Mouse (Mus musculus): ENCODE results near the gene Fam234a.
A peak's percentile ranks its signal among the peaks of the same experiment; 100 is the strongest.
"Not testable (repeated sequence)": the region's sequence is repeated elsewhere in the genome, so short reads cannot be mapped to it uniquely, and the experiment has no call there.

Gene Fam234a

DNA sequence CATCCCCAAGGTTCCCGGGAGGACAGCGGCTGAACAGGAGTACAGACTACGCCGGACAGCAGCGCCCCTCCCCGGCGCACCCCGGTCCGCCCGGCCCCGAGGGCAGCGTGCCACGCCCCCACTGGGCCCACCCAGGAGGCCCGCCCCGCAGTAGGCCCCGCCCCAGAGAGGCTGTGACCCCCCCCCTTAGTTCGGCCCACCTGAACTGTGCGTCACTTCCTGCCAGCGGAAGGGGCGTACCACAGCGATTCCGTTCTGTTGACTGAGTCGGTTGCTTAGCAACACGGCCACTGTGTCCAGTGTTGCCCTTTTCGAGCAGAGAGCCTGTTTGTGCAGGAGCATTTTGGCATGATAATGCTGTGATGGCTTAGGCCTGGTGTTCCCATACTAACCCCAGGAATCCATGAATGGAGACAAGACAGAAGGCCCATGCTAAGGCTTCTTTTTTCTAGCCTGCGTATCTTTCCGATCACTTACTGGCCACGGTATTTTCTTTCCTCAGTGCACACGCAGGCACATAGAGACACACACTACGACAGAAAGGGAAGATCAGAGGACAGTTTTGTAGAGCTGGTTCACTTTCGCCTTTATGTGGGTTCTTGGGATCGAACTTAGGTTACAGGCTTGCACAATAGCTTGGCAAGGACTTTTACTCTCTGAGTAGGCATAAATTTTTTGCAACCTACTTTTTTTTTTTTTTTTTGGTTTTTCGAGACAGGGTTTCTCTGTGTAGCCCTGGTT, at the start of gene Fam234a:
TSS of gene Fam234a (minus strand) at position 142 of the 741 bp plus-strand sequence.
- peak; percentile 96 to 98 for DNase-seq (ENCODE audit: inconsistent age in 2 of 2, low spot score in 1 of 2)

DNA sequence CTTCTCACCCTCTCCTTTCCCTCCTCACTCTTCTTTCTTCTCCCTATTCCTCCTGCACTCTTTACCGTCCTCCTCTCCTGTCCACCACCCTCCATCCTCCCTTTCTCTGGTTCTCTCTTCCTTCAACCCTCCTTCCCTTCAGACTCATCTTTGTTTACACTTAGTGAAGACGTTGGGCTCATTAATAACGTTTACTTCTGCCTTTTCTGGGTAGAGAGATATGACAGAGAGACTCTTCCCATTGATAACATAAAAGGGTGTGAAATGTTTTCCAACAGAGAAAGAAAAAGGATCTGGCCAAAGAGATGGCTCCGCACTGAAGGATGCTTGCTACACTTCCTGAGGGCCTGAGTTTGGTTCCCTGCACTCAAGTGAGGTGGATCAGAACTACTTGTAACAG, 45.4 kb upstream of the Fam234a start:
- no peak for DNase-seq (ENCODE audit: inconsistent age in 2 of 2, low spot score in 1 of 2)

DNA sequence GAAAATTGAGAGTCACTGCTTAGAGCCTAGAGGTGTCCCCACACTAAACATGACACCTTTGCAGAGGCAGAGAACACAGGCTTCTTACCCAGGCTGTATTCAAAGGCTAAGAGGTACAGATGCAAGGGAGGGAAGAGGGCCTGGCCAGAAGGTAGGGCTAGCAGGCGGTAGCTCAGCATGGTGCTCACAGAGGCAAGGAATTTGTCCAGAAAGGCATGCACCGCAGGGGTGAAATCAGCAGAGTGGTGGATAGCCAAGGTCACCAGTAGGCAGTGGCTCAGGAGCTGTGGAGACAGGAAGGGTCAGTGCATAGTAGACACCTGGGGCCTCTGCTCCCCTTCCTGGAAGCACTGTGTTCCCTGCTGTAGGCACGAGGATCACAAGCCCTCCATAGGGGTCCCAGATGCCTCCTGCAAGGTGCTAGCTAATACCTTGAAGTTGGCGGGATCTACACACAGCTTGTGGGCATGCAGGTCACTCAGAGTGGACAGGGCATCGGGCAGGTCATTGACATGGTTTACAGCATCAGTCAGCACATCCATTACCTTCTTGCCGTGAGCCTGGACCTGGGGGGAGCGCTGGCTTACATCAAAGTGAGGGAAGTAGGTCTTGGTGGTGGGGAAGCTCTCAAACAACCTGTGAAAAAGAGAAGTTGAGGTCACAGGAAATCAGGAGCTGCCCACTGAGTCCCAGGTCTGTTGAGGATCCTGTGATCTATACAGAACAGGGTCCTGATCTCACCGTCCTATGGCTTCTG, 42.3 kb upstream of the Fam234a start:
- no peak for DNase-seq (ENCODE audit: inconsistent age in 2 of 2, low spot score in 1 of 2)

DNA sequence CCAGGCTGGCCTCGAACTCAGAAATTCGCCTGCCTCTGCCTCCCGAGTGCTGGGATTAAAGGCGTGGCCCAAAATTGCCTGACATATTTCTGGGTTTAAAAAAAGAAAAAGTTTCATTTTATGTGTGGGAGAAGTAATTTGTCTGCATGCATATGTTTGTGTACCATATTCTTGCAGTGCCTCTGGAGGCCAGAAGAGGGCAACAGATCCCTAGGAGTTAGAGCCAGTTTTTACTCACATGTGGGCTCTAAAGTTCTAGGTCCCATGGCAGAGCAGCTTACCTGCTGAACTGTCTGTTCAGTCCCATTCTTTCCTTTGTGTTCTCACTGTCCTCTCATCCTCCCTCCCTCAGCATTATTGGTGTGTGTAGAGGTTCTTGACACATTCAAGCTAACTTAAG, 32.7 kb upstream of the Fam234a start:
- DNase-seq (ENCODE audit: inconsistent age in 2 of 2, low spot score in 1 of 2): peak in 1 of 2 experiments; percentile 68

DNA sequence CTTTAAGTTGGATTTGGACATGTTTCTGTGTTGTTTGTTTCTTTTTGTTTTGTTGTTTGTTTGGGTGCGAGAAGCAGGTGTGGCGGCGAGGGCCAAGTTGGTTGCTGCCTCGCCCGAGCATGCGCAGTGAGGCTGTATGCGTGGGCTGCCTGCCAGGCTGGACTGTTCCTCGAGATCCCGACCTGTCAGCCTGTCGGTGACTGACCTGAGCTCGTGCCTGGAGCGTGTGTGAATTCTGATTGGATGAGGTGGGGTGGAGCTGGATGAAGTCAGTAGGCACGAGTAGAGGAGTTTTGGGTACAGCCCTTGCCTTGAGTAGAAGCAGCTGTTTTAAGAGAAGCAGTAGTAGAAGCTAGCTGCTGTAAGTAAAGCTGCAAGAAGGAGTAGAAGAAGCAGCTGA, 31.9 kb upstream of the Fam234a start:
- DNase-seq (ENCODE audit: inconsistent age in 2 of 2, low spot score in 1 of 2): no peak

DNA sequence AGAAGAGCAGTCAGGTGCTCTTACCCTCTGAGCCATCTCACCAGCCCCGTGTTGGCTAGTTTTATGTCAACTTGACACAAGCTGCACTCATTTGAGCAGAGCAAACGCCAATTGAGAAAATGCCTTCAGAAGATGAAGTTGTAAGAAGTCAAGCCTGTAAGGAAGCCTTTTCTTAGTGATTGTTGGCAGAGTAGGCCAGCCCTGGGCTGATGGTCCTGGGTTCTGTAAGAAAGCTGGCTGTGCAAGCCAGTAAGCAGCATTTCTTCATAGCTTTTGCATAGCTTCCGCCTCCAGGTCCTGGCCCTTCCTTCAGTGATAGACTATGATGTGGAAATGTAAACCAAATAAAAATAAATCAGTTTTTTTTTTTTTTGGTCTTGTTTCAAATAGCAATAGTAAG, 28.5 kb upstream of the Fam234a start:
- no peak for DNase-seq (ENCODE audit: inconsistent age in 2 of 2, low spot score in 1 of 2)

DNA sequence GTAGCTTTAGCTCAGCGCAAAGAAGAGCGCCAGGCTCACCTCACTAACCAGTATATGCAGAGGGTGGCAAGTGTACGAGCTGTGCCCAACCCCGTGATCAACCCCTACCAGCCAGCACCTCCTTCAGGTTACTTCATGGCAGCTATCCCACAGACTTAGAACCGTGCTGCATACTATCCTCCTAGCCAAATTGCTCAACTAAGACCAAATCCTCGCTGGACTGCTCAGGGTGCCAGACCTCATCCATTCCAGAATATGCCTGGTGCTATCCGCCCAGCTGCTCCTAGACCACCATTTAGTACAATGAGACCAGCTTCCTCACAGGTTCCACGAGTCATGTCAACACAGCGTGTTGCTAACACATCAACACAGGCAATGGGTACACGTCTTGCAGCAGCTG, 25.5 kb upstream of the Fam234a start:
- not testable (repeated sequence) for DNase-seq (ENCODE audit: inconsistent age in 2 of 2, low spot score in 1 of 2)

DNA sequence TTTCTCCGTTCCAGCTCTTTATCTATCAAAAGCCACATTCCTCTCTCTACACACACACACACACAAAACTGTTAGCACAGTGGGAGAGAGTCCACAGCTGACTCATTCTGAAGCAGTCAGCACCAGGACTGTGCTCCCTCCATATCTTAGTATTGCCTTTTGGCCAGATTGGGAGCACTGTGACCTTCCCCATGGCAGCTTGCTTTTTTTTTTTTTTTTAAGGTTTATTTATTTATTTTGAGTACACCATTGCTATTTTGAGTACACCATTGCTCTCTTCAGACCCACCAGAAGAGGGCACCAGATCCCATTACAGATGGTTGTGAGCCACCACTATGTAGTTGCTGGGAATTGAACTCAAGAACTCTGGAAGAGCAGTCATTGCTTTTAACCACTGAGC, 24.8 kb upstream of the Fam234a start:
- peak; percentile 32 to 57 for DNase-seq (ENCODE audit: inconsistent age in 2 of 2, low spot score in 1 of 2)

DNA sequence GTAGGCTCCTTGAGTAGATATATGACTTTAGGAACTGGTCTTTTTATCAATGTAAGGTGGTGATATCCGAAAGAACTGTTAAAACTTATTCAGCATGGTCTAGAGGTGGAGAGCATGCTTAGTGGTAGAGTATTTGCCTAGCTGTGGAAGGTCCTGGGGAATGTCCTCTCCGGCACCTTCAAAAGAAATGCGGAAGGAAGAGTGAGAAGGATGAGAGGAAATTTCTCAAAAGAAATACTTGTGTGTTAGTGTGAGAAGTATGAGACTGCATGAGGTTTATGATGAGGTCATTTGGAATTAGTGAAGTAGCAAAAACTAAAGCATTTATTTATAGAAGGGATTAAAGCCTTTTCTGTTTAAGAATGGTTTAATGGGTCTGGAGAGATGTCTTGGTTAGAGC, 18.3 kb upstream of the Fam234a start:
- DNase-seq (ENCODE audit: inconsistent age in 2 of 2, low spot score in 1 of 2): no peak

DNA sequence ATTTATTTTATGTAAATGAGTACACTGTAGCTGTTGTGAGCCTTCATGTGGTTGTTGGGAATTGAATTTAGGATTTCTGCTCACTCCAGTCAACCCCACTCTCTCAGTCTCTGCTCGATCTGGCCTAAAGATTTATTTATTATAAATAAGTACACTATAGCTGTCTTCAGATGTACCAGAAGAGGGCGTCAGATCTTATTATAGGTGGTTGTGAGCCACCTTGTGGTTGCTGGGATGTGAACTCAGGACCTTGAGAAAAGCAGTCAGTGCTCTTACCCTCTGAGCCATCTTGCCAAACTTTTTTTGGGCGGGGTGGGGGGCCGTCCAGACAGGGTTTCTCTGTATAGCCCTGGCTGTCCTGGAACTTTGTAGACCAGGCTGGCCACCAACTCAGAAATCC, 17.8 kb upstream of the Fam234a start:
- DNase-seq (ENCODE audit: inconsistent age in 2 of 2, low spot score in 1 of 2): no peak

DNA sequence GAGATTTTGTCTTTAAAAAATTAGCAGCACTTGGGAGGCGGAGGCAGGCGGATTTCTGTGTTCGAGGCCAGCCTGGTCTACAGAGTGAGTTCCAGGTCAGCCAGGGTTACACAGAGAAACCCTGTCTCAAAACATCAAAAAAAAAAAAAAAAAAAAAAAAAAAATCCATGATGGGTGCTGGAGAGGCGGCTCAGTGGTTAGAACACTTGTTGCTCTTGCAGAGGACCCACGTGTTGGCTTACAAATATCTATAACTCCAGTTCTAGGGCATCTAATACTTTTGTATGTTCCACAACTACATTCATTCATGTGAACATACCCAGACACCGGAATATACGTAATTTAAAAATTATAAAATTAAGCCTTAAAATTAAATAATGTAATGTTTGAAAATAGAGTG, 11.3 kb upstream of the Fam234a start:
- no peak for DNase-seq (ENCODE audit: inconsistent age in 2 of 2, low spot score in 1 of 2)

DNA sequence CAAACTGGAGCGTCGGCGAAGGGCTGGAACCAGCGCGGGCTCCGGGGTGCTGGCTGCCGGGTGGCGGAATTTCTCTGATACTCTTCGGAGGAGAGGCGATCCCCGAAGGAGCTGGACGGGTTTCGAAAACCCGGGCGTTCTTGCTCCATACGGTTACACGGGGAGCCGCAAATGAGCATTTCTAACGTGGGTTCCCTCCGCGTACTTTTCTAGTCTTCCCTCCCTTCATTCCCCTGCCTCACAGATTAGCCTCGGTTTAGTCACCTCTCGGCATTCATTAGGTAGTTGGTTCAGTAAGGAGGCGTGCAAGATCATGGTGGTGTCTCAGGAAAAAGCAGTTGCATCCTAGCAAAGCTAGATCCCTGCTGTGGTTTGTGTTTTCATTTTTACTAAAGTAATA, 9.4 kb upstream of the Fam234a start:
- no peak for DNase-seq (ENCODE audit: inconsistent age in 2 of 2, low spot score in 1 of 2)

DNA sequence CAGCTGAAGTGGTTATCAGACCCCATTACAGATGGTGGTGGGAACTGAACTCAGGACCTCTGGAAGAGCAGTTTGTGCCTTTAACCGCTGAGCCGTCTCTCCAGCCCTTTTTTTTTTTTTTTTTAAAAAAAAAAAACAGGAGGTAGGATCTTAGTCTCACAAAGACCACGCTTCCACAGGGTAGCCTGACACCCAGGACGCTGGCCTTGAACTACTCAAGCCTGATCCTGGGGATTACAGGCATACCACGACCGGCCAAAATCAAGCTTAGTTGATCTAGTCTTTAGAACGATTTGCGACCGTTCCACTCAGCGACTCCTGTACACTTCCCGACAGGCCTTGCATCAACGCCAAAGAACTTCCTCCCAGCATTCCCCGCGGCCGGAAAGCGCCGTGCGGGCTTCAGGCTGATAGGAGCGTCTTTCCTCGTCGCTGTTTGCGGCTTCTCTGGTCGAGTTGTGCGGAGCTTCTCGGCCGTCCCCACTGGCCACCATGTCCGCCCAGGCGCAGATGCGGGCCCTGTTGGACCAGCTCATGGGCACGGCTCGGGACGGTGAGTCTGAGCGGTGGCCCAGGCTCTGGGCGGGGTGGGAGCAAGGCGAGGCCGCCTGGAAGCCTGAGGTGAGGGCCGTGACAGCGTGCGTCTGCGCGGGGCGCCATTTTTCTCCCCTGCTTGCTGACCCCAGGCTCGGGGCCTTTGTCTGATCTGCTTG, 8.7 kb upstream of the Fam234a start, which contains the start of gene Luc7l:
TSS of gene Luc7l (plus strand) at position 358 of the 713 bp plus-strand sequence.
- peak; percentile 95 to 99 for DNase-seq (ENCODE audit: inconsistent age in 2 of 2, low spot score in 1 of 2)

DNA sequence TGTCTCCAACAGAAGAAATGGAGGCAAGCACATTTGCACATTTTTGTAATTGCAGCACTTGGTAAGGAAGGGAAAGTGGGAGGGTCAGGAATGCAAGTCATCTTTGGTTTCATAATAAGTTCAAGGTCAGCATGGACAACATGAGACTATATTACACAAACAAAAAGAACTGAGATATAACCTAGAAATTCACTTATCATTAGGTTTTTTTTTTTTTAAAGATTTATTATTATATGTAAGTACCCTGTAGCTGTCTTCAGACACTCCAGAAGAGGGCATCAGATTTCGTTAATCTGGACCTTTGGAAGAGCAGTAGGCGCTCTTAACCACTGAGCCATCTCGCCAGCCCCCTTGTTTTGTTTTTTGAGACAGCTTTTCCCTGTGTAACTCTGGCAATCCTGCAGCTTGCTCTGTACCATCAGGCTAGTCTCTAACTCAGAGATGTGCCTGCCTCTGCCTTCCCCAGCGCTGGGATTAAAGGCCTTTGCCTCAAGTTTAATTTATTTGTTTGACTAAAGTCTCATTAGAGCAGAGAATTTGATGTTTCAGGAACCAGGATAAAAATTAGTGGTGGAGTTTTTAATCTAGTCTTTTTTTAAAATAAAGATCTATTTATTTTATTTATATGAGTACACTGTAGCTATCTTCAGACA, 8.0 kb upstream of the Fam234a start:
- peak in 1 of 2 experiments; percentile 52 for DNase-seq (ENCODE audit: inconsistent age in 2 of 2, low spot score in 1 of 2)

DNA sequence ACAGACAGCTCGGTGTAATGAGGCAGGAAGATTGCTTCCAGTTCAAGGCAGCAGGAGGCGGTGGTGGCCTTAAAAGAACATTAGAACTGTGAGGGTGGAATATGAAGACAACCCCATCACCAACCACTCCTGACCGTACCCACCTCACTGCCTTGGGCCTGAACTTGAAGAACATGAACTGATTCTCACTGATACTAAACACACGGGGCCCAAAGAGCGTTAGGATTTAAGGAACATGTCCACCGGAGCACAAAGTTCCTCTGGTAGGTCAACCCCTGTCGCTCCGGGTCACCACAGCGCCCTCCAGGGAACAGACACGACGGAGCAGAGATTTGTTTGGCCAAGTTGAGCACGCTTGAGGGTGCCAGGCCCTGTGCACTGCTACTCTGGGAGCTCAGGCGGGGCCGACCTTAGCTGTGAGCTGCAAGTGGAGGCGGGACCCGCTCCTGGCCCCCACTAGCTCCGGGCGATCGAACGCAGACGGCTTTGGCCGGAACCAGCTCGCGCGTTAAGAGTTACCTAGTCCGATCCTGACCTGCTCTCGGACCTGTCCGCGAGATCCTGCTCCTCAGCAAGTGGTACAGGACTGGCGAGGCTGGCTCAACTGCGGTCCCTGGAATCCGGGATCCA, 456 bp downstream of the Fam234a start:
- DNase-seq (ENCODE audit: inconsistent age in 2 of 2, low spot score in 1 of 2): peak; percentile 85 to 96

DNA sequence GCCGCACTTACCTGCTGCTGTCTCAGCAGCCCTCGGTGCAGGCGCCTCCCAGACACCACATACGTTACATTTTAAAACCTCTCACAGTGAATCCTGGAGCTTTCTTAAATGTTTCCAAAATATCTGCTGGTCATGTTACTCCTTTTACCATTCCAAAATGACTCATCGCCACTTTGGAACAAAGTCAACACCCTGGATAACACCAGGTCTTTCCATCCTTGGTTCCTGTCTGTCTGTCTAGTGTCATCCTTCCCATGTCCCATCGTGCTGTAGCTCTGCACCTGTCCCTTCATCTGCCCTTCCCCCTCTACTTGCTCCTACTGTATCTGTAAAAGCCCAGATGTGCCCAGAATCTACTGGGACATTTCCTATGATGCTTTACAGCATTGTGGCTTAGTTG, 3.1 kb downstream of the Fam234a start:
- DNase-seq (ENCODE audit: inconsistent age in 2 of 2, low spot score in 1 of 2): peak; percentile 37 to 77

DNA sequence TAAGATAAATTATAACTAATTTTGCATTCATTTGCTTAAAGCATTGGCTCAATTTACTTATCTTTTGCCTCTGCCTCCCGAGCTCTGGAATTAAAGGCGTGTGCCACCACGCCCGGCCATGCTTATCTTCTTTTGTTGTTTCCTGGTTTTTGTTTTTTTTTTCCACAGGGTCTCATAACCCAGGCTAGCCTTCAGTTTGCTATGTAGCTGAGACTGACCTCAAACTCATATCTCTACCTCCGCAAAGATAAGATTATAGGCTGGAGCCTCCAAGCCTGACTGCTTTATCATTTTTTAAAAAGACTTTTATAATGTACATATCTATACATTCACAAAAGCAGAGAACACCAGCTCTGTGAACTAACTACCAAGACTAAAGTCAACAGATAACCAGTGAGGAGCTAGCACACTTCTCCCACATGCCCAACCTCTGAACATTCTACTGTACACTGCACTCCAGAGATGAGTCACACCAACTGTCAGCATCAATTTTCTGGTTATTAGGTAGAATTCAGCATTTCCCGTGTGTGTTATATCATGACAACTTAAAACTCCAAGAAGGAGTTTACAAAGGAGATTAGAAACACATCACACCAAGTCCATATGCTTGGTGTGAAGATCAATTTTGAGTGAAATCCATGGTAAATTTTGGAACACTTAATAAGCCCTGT, 3.8 kb downstream of the Fam234a start:
- DNase-seq (ENCODE audit: inconsistent age in 2 of 2, low spot score in 1 of 2): peak in 1 of 2 experiments; percentile 64

DNA sequence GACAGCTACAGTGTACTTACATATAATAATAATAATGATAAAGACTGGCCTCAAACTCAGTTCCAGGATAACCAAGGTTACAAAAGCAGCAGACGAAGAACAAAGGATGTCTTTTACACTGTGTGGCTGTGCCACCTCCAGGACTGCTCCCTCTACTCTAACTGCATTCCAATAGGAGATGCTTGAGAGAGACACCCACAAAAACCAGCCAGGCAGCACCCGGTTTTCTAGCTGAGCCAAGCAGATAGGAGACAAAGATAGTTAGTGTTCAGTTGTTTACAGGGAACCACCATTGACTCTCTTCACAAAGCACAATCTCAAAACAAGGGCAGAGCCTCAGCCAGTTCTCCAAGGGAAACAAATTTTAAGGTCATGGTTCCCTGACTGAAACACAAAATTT, 4.5 kb downstream of the Fam234a start:
- no peak for DNase-seq (ENCODE audit: inconsistent age in 2 of 2, low spot score in 1 of 2)

DNA sequence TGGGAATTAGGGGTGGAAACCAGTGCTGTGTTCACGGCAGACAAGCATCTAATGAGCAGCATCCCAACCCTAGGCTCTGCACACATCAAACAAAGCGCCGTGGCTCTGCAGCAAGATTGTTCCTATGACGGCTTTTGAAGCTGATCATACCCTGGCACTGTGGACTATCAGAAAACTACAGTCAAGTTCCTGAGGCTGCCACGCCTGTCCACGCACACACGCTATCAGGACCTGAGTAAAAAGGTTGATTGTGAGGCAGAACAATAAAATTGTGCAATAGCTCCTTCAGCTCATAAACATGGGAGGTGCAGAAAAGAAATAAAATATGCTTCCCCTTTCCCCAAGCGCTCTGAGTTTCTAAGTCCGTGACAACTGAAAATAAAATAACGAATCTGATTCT, 6.4 kb downstream of the Fam234a start:
- no peak for DNase-seq (ENCODE audit: inconsistent age in 2 of 2, low spot score in 1 of 2)

Measured in adrenal gland, adult (tissue).